Mouse (Mus musculus): ENCODE measurements at regions not wholly inside any gene's neighbourhood (a gene's known extent, or its start where the extent isn't known, plus 50 kb on each side); places are given as distances from the start of the nearest gene placed in this dataset.

- no peak for DNase-seq (ENCODE audit: low spot score)
Measured at GRCm38 (mm10) chr7:69576596-69576995, 789.9 kb downstream of the Nr2f2 start.

GRCm38 (mm10) chr7:69573730-69574129 lies 792.8 kb downstream of the Nr2f2 start:
- no peak for DNase-seq (ENCODE audit: low spot score)

GRCm38 (mm10) chr7:69572626-69573394 lies 793.7 kb downstream of the Nr2f2 start:
- DNase-seq (ENCODE audit: low spot score), result no peak

GRCm38 (mm10) chr7:69566949-69567348 lies 799.6 kb downstream of the Nr2f2 start:
- no peak for DNase-seq (ENCODE audit: low spot score)

GRCm38 (mm10) chr7:69564432-69564831 lies 802.1 kb downstream of the Nr2f2 start:
- DNase-seq (ENCODE audit: low spot score), result no peak

DNA sequence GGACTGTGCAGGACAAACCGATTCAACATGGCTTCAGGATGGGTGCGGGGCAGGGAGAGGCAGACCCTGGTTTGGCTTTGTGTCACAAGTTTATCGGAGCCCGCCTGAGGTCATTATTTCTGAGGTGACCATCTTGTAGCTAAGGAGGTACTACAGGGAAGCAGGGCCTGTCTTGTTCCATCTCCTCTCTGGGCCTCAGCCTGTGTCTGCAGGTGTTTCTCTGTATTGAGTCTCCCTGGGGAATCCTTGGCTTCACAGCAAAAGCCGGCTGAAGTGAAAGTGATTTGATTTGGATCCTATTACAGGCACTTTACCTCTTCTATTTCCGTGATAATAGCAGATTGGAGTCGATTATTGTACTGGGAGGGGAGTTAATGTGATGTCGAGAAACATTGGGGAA lies 805.7 kb upstream of the Arrdc4 start:
- no peak for DNase-seq (ENCODE audit: low spot score)

- DNase-seq (ENCODE audit: low spot score), result no peak
Measured at GRCm38 (mm10) chr7:69553981-69554380, 804.9 kb upstream of the Arrdc4 start.

DNA sequence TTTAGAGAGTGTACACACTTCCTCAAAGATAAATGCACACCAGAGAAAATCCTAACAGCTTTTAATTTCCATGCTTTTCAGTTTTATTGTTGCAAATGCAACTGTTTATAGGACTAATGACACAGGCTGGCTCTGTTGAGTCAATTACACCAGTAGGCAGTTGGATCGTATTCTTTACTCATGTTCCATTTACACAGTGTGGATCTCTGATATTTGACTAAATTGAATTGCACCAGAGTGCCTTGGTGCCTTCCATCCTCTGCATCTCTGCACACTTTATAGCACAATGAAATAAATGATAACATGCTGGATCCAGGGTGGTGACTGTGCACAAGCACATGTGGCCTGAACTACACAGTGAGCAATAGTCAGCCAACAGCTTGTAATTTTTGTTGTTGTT lies 787.0 kb upstream of the Arrdc4 start:
- DNase-seq (ENCODE audit: low spot score), result no peak

DNA sequence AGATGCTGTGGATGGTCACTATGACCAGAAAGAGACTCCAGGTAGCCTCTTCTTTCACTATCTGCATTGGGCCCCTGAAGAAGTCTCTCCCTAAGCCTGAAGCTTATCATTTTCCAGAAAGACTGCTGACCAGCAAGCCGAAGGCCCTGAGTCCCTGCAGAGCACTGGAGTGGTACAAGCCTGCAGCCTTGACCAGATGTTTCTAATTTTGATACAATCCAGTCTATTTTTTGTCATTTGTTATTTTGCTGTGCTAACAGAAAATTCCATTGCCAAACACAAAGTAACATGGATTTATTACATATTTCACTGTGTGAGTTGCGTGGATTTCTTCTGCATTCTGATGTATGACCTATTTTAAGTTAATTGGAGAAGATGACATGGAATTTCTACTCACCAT lies 764.9 kb upstream of the Arrdc4 start:
- no peak for DNase-seq (ENCODE audit: low spot score)

DNA sequence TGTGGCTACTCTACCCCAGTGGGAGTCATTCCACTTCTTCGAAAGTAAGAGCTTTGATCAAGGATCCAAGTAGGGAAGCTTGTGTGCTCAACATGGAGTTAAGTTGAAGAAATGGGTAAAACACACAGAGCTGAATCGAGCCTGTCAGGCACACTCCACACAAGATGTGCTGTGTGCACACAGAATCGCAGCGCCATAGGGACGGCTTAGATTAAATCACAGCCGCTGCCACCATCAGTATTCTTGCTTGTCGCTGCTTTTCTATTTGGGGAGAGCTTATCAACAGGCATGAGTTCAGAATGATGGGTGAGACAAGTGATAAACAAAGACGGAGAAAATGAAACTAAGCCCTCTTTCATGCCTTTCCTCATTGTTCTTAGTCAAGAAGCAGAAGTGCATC lies 761.3 kb upstream of the Arrdc4 start:
- no peak for DNase-seq (ENCODE audit: low spot score)

- DNase-seq (ENCODE audit: low spot score), result no peak
Measured at GRCm38 (mm10) chr7:69493062-69493930, 744.3 kb upstream of the Arrdc4 start.

- peak; percentile 53 for DNase-seq (ENCODE audit: low spot score)
Measured at GRCm38 (mm10) chr7:69490566-69491466, 741.8 kb upstream of the Arrdc4 start.

GRCm38 (mm10) chr7:69488630-69489029 lies 739.6 kb upstream of the Arrdc4 start:
- DNase-seq (ENCODE audit: low spot score), result no peak

DNA sequence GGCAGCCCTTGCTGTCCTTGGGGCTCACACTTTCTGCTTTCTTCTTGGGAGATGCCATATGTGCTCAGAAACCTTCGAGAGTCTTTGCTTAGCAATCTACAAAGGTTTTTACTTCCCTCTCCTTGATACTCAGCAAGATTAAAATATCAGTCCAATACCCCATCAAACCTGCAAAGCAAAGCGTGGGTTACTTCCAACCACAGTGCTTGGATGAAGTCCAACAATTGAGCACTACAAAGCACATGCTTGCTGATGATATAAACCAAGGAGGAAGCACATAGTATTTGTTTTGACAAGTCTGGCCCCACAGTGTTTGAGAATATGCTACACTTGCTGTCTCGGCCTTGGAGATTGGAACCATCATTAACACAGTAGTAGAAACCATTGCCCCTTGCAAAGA lies 738.1 kb upstream of the Arrdc4 start:
- no peak for DNase-seq (ENCODE audit: low spot score)

DNA sequence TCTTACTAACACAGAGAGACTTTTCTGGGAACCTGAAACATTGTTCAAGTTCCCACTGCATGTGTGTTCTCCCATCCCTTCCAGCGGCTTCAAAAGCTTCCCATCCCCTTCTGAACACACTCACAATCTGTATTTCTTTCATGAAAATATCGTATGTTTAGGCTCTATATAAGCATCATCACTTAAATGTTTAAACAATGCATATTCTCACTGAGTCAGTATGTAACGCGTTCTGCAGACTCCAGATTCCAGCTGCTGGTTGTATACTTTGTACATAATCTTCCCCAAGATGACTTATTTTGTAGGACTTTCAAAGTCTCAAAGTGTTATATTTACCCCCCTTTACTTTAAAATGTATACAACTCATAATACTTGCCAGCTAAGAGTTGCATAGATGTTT lies 735.5 kb upstream of the Arrdc4 start:
- DNase-seq (ENCODE audit: low spot score), result no peak

Data from lung, postnatal 25 days (tissue).